Mouse (Mus musculus) layer of hippocampus, adult 6 months (tissue): ENCODE results near the gene Thg1l. TPM values are rescaled to one million over a fixed set of nuclear protein-coding genes. Genes with fewer than 3 reads are reported as not detected.

ENCODE experiments used
- long read RNA-seq, 2 experiments: library from polyadenylated mRNA; unstranded; transcript quantifications; one replicate each; pipeline ENCODE4 v2.0.0; 2019 to 2020
- polyA plus RNA-seq: library from polyadenylated mRNA; unstranded; fragments of <200 nt; fragmentation: Nextera tagmentation; gene quantifications from 2 replicates; pipeline ENCODE4 v1.2.3, GENCODE M21; 2021

The Thg1l gene
- polyA plus RNA-seq, result 7.9 and 13.0 TPM in 2 replicates
- long read RNA-seq, experiment 1, partial matches to known transcripts, result 1 of 6 reads
- long read RNA-seq, experiment 1, other reads (novel, unspliced or antisense), result 1 of 6 reads
- long read RNA-seq, experiment 2, transcript Thg1l-201 (6 exons, 2,250 nt), result major isoform, 5 of 8 reads
- long read RNA-seq, experiment 2, partial matches to known transcripts, result 2 of 8 reads
- long read RNA-seq, experiment 2, other reads (novel, unspliced or antisense), result 1 of 8 reads

GRCm38 (mm10) chr11:45955127-45955627 lies at the start of gene Thg1l:
Gene Thg1l (minus strand): TSS chr11:45955494.

DNA sequence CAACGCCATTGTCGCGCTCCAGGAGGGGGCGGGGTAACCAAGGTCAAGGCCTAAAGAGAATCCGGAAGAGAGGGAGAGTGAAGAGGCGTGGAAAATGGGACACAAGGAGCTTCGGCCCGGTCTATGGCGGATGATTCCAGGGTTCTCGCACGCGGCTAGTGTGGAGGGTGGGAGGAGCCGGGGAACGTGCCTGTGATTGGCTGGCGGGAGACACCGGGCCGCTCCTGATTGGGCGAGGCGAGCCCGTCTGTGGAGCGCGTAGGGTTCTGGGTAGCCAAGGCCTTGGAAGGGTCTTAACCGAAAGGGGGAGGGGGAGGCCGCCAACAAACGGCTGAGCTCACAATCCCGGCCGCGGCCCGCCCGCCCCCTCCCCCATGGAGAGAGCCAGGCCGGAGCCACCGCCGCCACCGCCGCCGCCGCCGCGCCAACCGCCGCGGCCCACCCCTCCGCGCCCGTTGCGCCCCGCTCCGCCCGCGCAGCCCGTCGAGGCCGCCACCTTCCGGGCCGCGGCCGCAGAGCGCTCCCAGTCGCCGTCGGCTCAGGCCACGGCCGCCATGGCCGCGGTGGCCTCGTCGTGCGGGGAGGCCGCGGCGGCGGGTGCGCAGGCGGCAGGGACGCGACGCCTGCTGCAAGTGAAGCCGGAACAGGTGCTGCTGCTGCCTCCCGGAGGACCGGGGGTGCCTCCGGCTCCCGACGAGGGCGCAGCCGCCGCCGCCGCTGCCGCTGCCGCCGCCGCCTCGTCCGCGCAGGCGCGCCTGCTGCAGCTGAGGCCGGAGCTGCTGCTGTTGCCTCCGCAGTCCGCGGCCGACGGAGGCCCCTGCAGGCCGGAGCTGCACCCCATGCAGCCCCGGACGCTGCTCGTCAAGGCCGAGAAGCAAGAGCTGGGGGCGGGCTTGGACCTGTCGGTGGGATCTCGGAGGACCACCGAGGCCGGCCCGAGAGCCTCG lies 24.9 kb upstream of the Thg1l start, which contains the start of gene Sox30:
TSS of gene Sox30 (plus strand) at position 365 of the 947 bp plus-strand sequence.

DNA sequence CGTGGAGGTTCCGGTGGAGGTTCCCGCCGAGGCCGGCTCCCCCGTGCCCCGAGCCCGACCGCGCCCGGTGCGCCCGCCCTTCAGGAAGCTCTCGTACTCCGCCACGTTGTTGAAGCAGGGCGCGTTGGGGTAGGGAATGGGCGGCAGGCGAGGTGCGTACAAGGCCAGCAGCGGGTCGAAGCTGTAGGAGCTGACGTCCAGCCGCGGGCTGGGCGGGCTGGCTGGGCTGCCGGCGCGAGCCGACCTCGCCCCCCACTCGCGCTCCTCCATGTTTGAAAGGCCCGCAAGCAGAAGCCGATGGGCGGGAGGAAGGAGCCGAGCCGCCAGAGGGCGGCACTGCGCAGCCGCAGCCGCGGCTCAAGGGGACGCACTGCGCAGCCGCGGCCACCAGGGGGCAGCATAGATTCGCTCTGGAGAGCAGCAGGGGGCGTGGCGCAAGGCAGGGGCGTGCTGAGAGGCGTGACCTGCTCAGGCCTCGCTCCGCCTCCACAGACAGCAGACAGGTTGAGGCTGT lies 10.6 kb downstream of the Thg1l start, which contains the start of gene Lsm11:
TSS of gene Lsm11 (minus strand) at position 293 of the 514 bp plus-strand sequence.

Other genes with a start within 250 kb of the Thg1l start
- 8.1 and 8.4 TPM in 2 replicates for gene Clint1, start 103.4 kb downstream of the Thg1l start, polyA plus RNA-seq
- gene Lsm11, start 10.6 kb downstream of the Thg1l start, polyA plus RNA-seq, result 2.6 and 2.9 TPM in 2 replicates
- not detected in 2 replicates for gene Sox30, start 24.8 kb upstream of the Thg1l start, polyA plus RNA-seq
- gene Gm12166, start 96.8 kb upstream of the Thg1l start, polyA plus RNA-seq, result 13.5 and 14.5 TPM in 2 replicates
- gene Adam19, start 100.5 kb upstream of the Thg1l start, polyA plus RNA-seq, result 0.90 and 1.0 TPM in 2 replicates
- 3.0 and 3.5 TPM in 2 replicates for gene Nipal4, start 211.0 kb upstream of the Thg1l start, polyA plus RNA-seq